Comparison of ENCODE assay signal across 8 mouse cellular contexts in genomic region chr6:122800640-122801300, GRCm38 (mm10). TPM values are rescaled to one million over a fixed set of nuclear protein-coding genes. Genes with fewer than 3 reads are reported as not detected.
A peak's percentile ranks its signal among the peaks of the same experiment; 100 is the strongest.
DNase-seq lines count a peak whose midpoint lies in the region; ATAC-seq and TF ChIP-seq lines count a peak whose summit lies in the region.

No protein-coding gene starts in this region.

- peaks cover 4% of the 10 kb centered on the region; the same call in 1 of the 2 replicates for H3K4me1 ChIP-seq in lung, postnatal 0 days (ENCODE audit: insufficient read depth, low read depth, low read length)
- no peaks in the 10 kb centered on the region for H3K4me1 ChIP-seq in hindbrain, embryonic 11.5 days (replicated peaks; ENCODE audit: control insufficient read depth, insufficient read depth, low read length)
- peaks cover 38% of the 10 kb centered on the region for H3K4me1 ChIP-seq in megakaryocyte, embryonic 14.5 days

- no peak for TF ChIP-seq CTCF in lung, postnatal 0 days (IDR thresholded peaks at IDR 0.05)

- peak overlapping the region; percentile 48 for H3K4me3 ChIP-seq in lung, postnatal 0 days (ENCODE audit: low read depth, low read length)
- H3K4me3 ChIP-seq in hindbrain, embryonic 11.5 days (ENCODE audit: low read depth, low read length) = peak overlapping the region; percentile 43
- peak overlapping the region; percentile 96 for H3K4me3 ChIP-seq in megakaryocyte, embryonic 14.5 days (replicated peaks)

- no peak overlapping the region for H3K27ac ChIP-seq in lung, postnatal 0 days (ENCODE audit: low read length)
- no peak overlapping the region for H3K27ac ChIP-seq in hindbrain, embryonic 11.5 days (ENCODE audit: low read depth, low read length)

- ATAC-seq in lung, postnatal 0 days = peak; percentile 27; the same call in 1 of the 2 replicates
- ATAC-seq in hindbrain, embryonic 11.5 days (ENCODE audit: low FRiP score) = no peak

- H3K4me2 ChIP-seq in lung, postnatal 0 days (replicated peaks; ENCODE audit: low read depth, low read length) = peak overlapping the region; percentile 96
- peak overlapping the region; percentile 93 for H3K4me2 ChIP-seq in hindbrain, embryonic 11.5 days (replicated peaks; ENCODE audit: low read depth, low read length)

- H3K27me3 ChIP-seq in lung, postnatal 0 days (replicated peaks; ENCODE audit: insufficient read depth, low read length) = no peaks in the 10 kb centered on the region
- H3K27me3 ChIP-seq in hindbrain, embryonic 11.5 days (ENCODE audit: control insufficient read depth, insufficient read depth, low read length) = peaks cover 5% of the 10 kb centered on the region; the same call in 1 of the 2 replicates
- H3K27me3 ChIP-seq in megakaryocyte, embryonic 14.5 days (replicated peaks) = peaks cover 12% of the 10 kb centered on the region

- DNase-seq in cerebellum, adult 9-10 months = peak; percentile 19
- no peak for DNase-seq in cerebellum, adult 11-12 months
- DNase-seq in lung, postnatal 0 days (ENCODE audit: low spot score) = no peak
- DNase-seq in lung, postnatal 4 days = no peak
- no peak for DNase-seq in hindbrain, embryonic 11.5 days (ENCODE audit: low spot score)
- DNase-seq in retina, embryonic 14.5 days (ENCODE audit: low spot score) = no peak
- DNase-seq in ovary, adult 18-20 months (ENCODE audit: low spot score) = no peak

- no peaks in the 10 kb centered on the region for H3K36me3 ChIP-seq in lung, postnatal 0 days (ENCODE audit: insufficient read depth, low read length)
- H3K36me3 ChIP-seq in hindbrain, embryonic 11.5 days (ENCODE audit: control insufficient read depth, insufficient read depth, low read length) = no peaks in the 10 kb centered on the region
- H3K36me3 ChIP-seq in megakaryocyte, embryonic 14.5 days (replicated peaks; ENCODE audit: low read length) = peaks cover 22% of the 10 kb centered on the region

- no peak for TF ChIP-seq EP300 in lung, postnatal 0 days (IDR thresholded peaks at IDR 0.05)

- WGBS in lung, postnatal 0 days = 30% methylated on average over 10 of the region's 10 CpGs
- 47% methylated on average over 10 of the region's 10 CpGs for WGBS in hindbrain, embryonic 11.5 days

- no peaks in the 10 kb centered on the region for H3K9me3 ChIP-seq in lung, postnatal 0 days (ENCODE audit: low read length)
- no peaks in the 10 kb centered on the region for H3K9me3 ChIP-seq in hindbrain, embryonic 11.5 days (ENCODE audit: control insufficient read depth, low read length)
- H3K9me3 ChIP-seq in megakaryocyte, embryonic 14.5 days = no peaks in the 10 kb centered on the region

- H3K9ac ChIP-seq in lung, postnatal 0 days (replicated peaks; ENCODE audit: low read depth) = 0 out of 2 replicates have a peak overlapping the region, but pooled peaks have one; percentile 34
- peak overlapping the region; percentile 63 for H3K9ac ChIP-seq in hindbrain, embryonic 11.5 days (ENCODE audit: low read depth, low read length)

RNA-seq across cellular contexts. Expression of gene Slc2a3, which starts 0.7 kb away (rescaled TPM):
- 3.8 and 5.0 TPM in 2 replicates for polyA plus RNA-seq in lung, postnatal 0 days (2015; fragmentation: Nextera tagmentation; extraction: Ambion mirVana)
- 23.5 and 29.2 TPM in 2 replicates for polyA plus RNA-seq in hindbrain, embryonic 11.5 days (2014; fragmentation: Nextera tagmentation; extraction: Ambion mirVana)
- 188 and 291 TPM in 2 replicates for polyA plus RNA-seq in megakaryocyte, embryonic 14.5 days (2012; ENCODE audit: insufficient read depth, low replicate concordance)

RNA-seq across cellular contexts. Expression of gene Foxj2, which starts 18.9 kb away (rescaled TPM):
- 5.5 and 6.1 TPM in 2 replicates for polyA plus RNA-seq in lung, postnatal 0 days (2015; fragmentation: Nextera tagmentation; extraction: Ambion mirVana)
- 3.0 and 4.0 TPM in 2 replicates for polyA plus RNA-seq in hindbrain, embryonic 11.5 days (2014; fragmentation: Nextera tagmentation; extraction: Ambion mirVana)
- polyA plus RNA-seq in megakaryocyte, embryonic 14.5 days (2012; ENCODE audit: insufficient read depth, low replicate concordance) = 7.7 and 9.2 TPM in 2 replicates

RNA-seq across cellular contexts. Expression of gene C3ar1, which starts 55.2 kb away (rescaled TPM):
- polyA plus RNA-seq in lung, postnatal 0 days (2015; fragmentation: Nextera tagmentation; extraction: Ambion mirVana) = 3.4 and 3.6 TPM in 2 replicates
- 1.8 and 2.0 TPM in 2 replicates for polyA plus RNA-seq in hindbrain, embryonic 11.5 days (2014; fragmentation: Nextera tagmentation; extraction: Ambion mirVana)
- polyA plus RNA-seq in megakaryocyte, embryonic 14.5 days (2012; ENCODE audit: insufficient read depth, low replicate concordance) = 0.50 and 2.6 TPM in 2 replicates

Comparison
In these comparisons a context has a peak if more than half of its experiments do, and no peak if none do; other contexts are left out.
1. H3K4me3 ChIP-seq: peak in every context shown above with its lines; median percentile 96 in megakaryocyte, embryonic 14.5 days; 48 in lung, postnatal 0 days; 43 in hindbrain, embryonic 11.5 days.